Mouse (Mus musculus) midbrain, embryonic 11.5 days (tissue): Measurements from ENCODE around the gene Carns1. TPM values are rescaled to one million over a fixed set of nuclear protein-coding genes. Genes with fewer than 3 reads are reported as not detected.

Experiments used
- ATAC-seq: fragments of 200-750 bp; cut with Nextera tagmentation; 2 replicates; pipeline ENCODE4 v1.8.0; 2017; ENCODE audit warnings: moderate TSS enrichment, moderate library complexity; ENCODE audit not compliant: low FRiP score
- DNase-seq: peaks from one replicate; pipeline ENCODE4 v3.0.0; 2015; ENCODE audit warnings: low spot score; ENCODE audit errors: missing footprints
- H3K27ac ChIP-seq: fragments of 300-500 bp; sonication (generic); 2 replicates; pipeline ENCODE4 v1.5.1; 2014; ENCODE audit warnings: low read depth, low read length
- H3K27me3 ChIP-seq: fragments of 300-500 bp; sonication (generic); 2 replicates; pipeline ENCODE4 v1.6.1; 2014; ENCODE audit warnings: mild to moderate bottlenecking, low read length, moderate library complexity, mixed read lengths; ENCODE audit not compliant: control insufficient read depth, insufficient read depth
- H3K36me3 ChIP-seq: fragments of 300-500 bp; sonication (generic); 2 replicates; pipeline ENCODE4 v1.6.1; 2014; ENCODE audit warnings: mild to moderate bottlenecking, low read length, moderate library complexity, mixed read lengths; ENCODE audit not compliant: control insufficient read depth, insufficient read depth
- H3K4me1 ChIP-seq: fragments of 300-500 bp; sonication (generic); 2 replicates; pipeline ENCODE4 v1.6.1; 2014; ENCODE audit warnings: low read length; ENCODE audit not compliant: control insufficient read depth, insufficient read depth
- H3K4me2 ChIP-seq: fragments of 300-500 bp; sonication (generic); 2 replicates; pipeline ENCODE4 v1.6.1; 2014; ENCODE audit warnings: mild to moderate bottlenecking, moderate library complexity
- H3K4me3 ChIP-seq: fragments of 300-500 bp; sonication (generic); 2 replicates; pipeline ENCODE4 v1.5.1; 2014; ENCODE audit warnings: low read depth, low read length
- H3K9ac ChIP-seq: fragments of 300-500 bp; sonication (generic); 2 replicates; pipeline ENCODE4 v1.6.1; 2014; ENCODE audit warnings: low read length
- H3K9me3 ChIP-seq: fragments of 300-500 bp; sonication (generic); 2 replicates; pipeline ENCODE4 v1.6.1; 2016; ENCODE audit warnings: low read length; ENCODE audit not compliant: control insufficient read depth
- WGBS: fragments of 180-500 bp; shearing (Covaris S2); extraction: QIAGEN DNeasy Blood & Tissue Kit; methylation state at CpG from one replicate; pipeline ENCODE4 v1.1.7; 2014; 5-methylcytosine and 5-hydroxymethylcytosine counted together
- polyA plus RNA-seq: library from polyadenylated mRNA; unstranded; fragments of >200 nt; fragmentation: Nextera tagmentation; extraction: Ambion mirVana; gene quantifications from 2 replicates; pipeline ENCODE4 v1.2.1, GENCODE M21; 2014

The Carns1 gene
- polyA plus RNA-seq, 1 experiment from 2014 or later, result 2.9 TPM

DNA sequence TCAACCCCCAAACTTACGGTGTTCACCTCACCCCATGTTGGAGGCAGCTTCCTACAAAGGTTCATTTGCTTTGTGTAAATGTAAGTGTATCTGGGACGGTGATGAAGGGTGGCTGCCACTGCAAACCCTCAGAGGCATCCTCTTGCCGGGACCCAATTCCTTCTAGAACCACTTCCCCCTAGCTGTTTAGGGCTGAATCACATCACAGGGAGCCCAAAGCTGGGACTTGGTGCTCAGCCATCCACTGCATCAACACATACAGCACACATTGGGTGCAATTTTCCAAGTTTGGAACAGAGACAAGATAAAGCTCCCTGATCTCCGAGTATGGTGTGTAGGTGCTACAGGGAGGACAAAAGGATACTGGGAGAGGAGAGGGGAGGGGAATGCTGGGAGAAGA, 29.6 kb upstream of the Carns1 start:
- WGBS, result 66% methylated on average over 4 of the region's 4 CpGs
- H3K27me3 ChIP-seq, result peaks cover 2% of the 10 kb centered on the region; the same call in 1 of the 2 replicates
- H3K4me3 ChIP-seq, result no peak overlapping the region
- H3K4me2 ChIP-seq, result no peak overlapping the region
- H3K27ac ChIP-seq, result no peak overlapping the region
- no peaks in the 10 kb centered on the region for H3K9me3 ChIP-seq
- H3K36me3 ChIP-seq, result peaks cover 3% of the 10 kb centered on the region; the same call in 1 of the 2 replicates
- H3K9ac ChIP-seq, result no peak overlapping the region
- H3K4me1 ChIP-seq, result peaks cover 18% of the 10 kb centered on the region
- DNase-seq (no peak), ATAC-seq (no peak)

DNA sequence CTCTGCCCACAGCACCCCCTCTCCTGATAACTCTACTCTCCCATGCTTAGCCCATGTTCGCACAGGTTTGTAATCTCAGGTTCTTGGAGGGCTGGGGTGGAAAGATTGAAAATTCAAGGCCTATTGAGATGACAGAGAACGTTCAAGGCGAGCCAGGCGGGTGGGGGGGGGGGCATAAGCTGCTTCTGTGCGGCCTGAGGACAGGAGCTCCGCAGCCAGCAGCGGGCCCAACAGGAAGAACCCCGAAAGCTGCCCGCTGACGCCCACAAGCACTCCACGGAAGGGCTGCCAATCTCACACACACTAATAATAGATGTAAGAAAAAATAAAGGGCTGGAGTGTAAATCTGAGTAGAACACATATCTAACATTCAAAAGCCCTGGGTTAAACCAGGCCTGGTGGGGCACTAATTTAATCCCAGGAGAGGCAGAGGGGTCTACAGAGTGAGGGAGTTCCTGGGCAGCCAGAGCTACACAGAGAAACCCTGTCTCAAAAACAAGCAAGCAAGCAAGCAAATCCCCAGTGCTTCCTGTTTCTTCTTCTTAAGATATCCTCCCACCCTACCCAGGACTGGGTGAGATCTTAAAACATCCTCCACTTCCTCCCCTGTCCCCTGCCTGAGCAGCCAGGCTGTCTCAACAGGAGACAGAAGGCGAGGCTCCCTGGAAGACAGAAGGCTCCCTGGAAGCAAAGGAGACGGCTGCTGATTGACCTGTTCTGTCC, 28.5 kb upstream of the Carns1 start:
- Histone ChIP-seq H3K36me3 (peaks cover 3% of the 10 kb centered on the region; the same call in 1 of the 2 replicates), H3K9ac (no peak overlapping the region), H3K9me3 (no peaks in the 10 kb centered on the region), H3K27me3 (peaks cover 2% of the 10 kb centered on the region; the same call in 1 of the 2 replicates), H3K4me2 (no peak overlapping the region), H3K4me1 (peaks cover 18% of the 10 kb centered on the region), H3K27ac (no peak overlapping the region), H3K4me3 (no peak overlapping the region)
- no peak for DNase-seq
- 62% methylated on average over 13 of the region's 13 CpGs for WGBS
- ATAC-seq, result no peak

GRCm38 (mm10) chr19:4203148-4203547, 27.9 kb upstream of the Carns1 start:
- H3K4me3 ChIP-seq, result no peak overlapping the region
- H3K27me3 ChIP-seq, result peaks cover 2% of the 10 kb centered on the region; the same call in 1 of the 2 replicates
- H3K9ac ChIP-seq, result no peak overlapping the region
- no peak overlapping the region for H3K4me2 ChIP-seq
- 69% methylated on average over 3 of the region's 3 CpGs for WGBS
- peaks cover 18% of the 10 kb centered on the region for H3K4me1 ChIP-seq
- H3K36me3 ChIP-seq, result peaks cover 3% of the 10 kb centered on the region; the same call in 1 of the 2 replicates
- H3K9me3 ChIP-seq, result no peaks in the 10 kb centered on the region
- ATAC-seq, result no peak
- DNase-seq, result no peak
- no peak overlapping the region for H3K27ac ChIP-seq

- H3K9ac ChIP-seq, result peak overlapping the region; percentile 56
- 30% methylated on average over 7 of the region's 7 CpGs for WGBS
- H3K4me1 ChIP-seq, result peaks cover 18% of the 10 kb centered on the region
- DNase-seq, result no peak
- H3K4me3 ChIP-seq, result peak overlapping the region; percentile 54
- peak; percentile 28; the same call in 1 of the 2 replicates for ATAC-seq
- H3K27ac ChIP-seq, result no peak overlapping the region
- H3K27me3 ChIP-seq, result peaks cover 2% of the 10 kb centered on the region; the same call in 1 of the 2 replicates
- H3K36me3 ChIP-seq, result peaks cover 6% of the 10 kb centered on the region; the same call in 1 of the 2 replicates
- peak overlapping the region; percentile 64 for H3K4me2 ChIP-seq
- no peaks in the 10 kb centered on the region for H3K9me3 ChIP-seq
Measured at GRCm38 (mm10) chr19:4202149-4202548, 26.9 kb upstream of the Carns1 start.

DNA sequence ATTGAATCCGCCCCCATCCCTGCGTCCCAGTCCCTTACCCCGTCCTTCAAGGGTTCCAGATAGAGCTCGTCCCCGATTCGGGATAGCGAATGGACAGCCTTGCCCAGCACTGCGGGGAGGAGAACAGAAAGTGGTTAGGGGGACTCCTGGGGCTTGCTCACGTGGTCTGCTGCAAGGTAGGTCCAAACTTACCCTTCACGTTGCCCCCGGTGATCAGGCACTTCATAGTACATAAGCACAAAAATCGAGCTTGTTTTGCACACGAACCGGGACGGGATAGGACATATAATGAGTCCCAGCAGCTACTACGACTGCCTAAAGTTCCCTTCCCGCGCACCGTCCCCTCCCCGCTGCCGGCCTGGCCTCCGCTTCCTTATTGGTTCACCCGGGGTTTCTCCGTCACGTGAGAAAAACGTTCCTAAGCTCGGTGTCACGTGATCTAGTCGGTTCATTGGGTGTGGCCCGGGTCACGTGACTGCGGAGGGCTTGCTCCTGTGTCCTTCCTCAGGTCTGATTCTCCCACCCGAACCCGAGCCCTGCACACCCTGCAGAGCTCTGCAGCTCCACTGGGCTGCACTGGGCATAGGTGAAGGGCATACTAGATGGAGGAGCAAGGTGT, 26.1 kb upstream of the Carns1 start, which contains the start of gene Rad9a:
Gene Rad9a (minus strand): TSS at position 372 of the 619 bp plus-strand sequence.
- peak; percentile 98 for DNase-seq
- Histone ChIP-seq H3K27me3 (peaks cover 2% of the 10 kb centered on the region; the same call in 1 of the 2 replicates), H3K9ac (peak within 1 kb of the TSS; percentile 67), H3K4me2 (peak within 1 kb of the TSS; percentile 64), H3K27ac (no peak within 1 kb of the TSS), H3K9me3 (no peaks in the 10 kb centered on the region), H3K36me3 (peaks cover 11% of the 10 kb centered on the region), H3K4me1 (peaks cover 18% of the 10 kb centered on the region), H3K4me3 (peak within 1 kb of the TSS; percentile 54)
- WGBS, result under 1% methylated on average over 34 of the region's 34 CpGs
- ATAC-seq, result peak; percentile 87

GRCm38 (mm10) chr19:4197180-4197579, 21.9 kb upstream of the Carns1 start:
- Histone ChIP-seq H3K27me3 (no peaks in the 10 kb centered on the region), H3K4me1 (peaks cover 22% of the 10 kb centered on the region), H3K27ac (no peak overlapping the region), H3K9ac (no peak overlapping the region), H3K36me3 (peaks cover 25% of the 10 kb centered on the region), H3K4me2 (no peak overlapping the region), H3K4me3 (no peak overlapping the region), H3K9me3 (no peaks in the 10 kb centered on the region)
- DNase-seq, result no peak
- ATAC-seq, result no peak
- WGBS, result 80% methylated on average over 3 of the region's 3 CpGs

DNA sequence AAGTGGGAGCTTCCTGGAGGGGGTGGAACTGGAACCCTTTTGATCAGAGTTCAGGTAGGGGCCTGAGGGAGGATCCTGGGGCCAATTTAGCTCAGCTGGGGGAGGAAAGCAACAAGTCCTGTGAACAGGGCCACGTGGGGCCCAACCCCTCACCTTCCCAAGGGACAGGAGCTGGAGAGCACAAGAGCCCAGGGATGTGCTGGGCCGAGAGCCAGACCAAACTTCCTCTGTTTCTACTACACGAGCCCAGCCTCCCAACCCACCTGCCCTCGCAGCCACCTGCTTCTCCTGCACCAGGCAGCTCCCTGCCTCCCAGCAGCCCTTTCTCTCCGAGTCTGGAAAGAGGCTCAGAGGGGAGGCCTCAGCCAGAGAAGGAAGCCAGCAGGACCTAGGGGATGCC, 21.3 kb upstream of the Carns1 start:
- no peaks in the 10 kb centered on the region for H3K9me3 ChIP-seq
- H3K4me2 ChIP-seq, result no peak overlapping the region
- peaks cover 20% of the 10 kb centered on the region for H3K4me1 ChIP-seq
- H3K27ac ChIP-seq, result no peak overlapping the region
- H3K27me3 ChIP-seq, result no peaks in the 10 kb centered on the region
- ATAC-seq, result no peak
- no peak for DNase-seq
- no peak overlapping the region for H3K4me3 ChIP-seq
- no peak overlapping the region for H3K9ac ChIP-seq
- H3K36me3 ChIP-seq, result peaks cover 25% of the 10 kb centered on the region
- 65% methylated on average over 5 of the region's 5 CpGs for WGBS

GRCm38 (mm10) chr19:4196048-4196447, 20.8 kb upstream of the Carns1 start:
- H3K27me3 ChIP-seq, result no peaks in the 10 kb centered on the region
- H3K4me2 ChIP-seq, result no peak overlapping the region
- no peaks in the 10 kb centered on the region for H3K9me3 ChIP-seq
- no peak for DNase-seq
- no peak for ATAC-seq
- H3K27ac ChIP-seq, result no peak overlapping the region
- H3K36me3 ChIP-seq, result peaks cover 25% of the 10 kb centered on the region
- H3K9ac ChIP-seq, result no peak overlapping the region
- WGBS, result 75% methylated on average over 2 of the region's 2 CpGs
- no peak overlapping the region for H3K4me3 ChIP-seq
- H3K4me1 ChIP-seq, result peaks cover 22% of the 10 kb centered on the region
